Mouse (Mus musculus): Measurements from ENCODE around the gene Ptpn1. TPM values are rescaled to one million over a fixed set of nuclear protein-coding genes. Genes with fewer than 3 reads are reported as not detected.

Ptpn1 gene
- polyA plus RNA-seq, 1 experiment from 2014 or later, result 53.4 TPM

- Histone ChIP-seq H3K4me3 (ENCODE audit: low read length) (no peak overlapping the region), H3K9ac (ENCODE audit: low read depth, low read length) (no peak overlapping the region), H3K4me1 (ENCODE audit: control insufficient read depth, insufficient read depth, low read length) (peaks cover 49% of the 10 kb centered on the region), H3K4me2 (replicated peaks; ENCODE audit: low read depth, low read length) (no peak overlapping the region), H3K27me3 (ENCODE audit: control insufficient read depth, insufficient read depth, low read length) (no peaks in the 10 kb centered on the region), H3K27ac (ENCODE audit: low read depth, low read length) (no peak overlapping the region), H3K9me3 (ENCODE audit: control insufficient read depth, low read length) (no peaks in the 10 kb centered on the region), H3K36me3 (ENCODE audit: control insufficient read depth, insufficient read depth, low read length) (peaks cover 4% of the 10 kb centered on the region; the same call in 1 of the 2 replicates)
- WGBS, result 14% methylated on average over 4 of the region's 4 CpGs
- ATAC-seq (ENCODE audit: low FRiP score, low TSS enrichment), result no peak
Measured at GRCm38 (mm10) chr2:167939204-167939603, 7.3 kb downstream of the Ptpn1 start.

- Histone ChIP-seq H3K9ac (ENCODE audit: low read depth, low read length) (no peak overlapping the region), H3K4me1 (ENCODE audit: control insufficient read depth, insufficient read depth, low read length) (peaks cover 47% of the 10 kb centered on the region), H3K27me3 (ENCODE audit: control insufficient read depth, insufficient read depth, low read length) (no peaks in the 10 kb centered on the region), H3K36me3 (ENCODE audit: control insufficient read depth, insufficient read depth, low read length) (peaks cover 4% of the 10 kb centered on the region; the same call in 1 of the 2 replicates), H3K9me3 (ENCODE audit: control insufficient read depth, low read length) (no peaks in the 10 kb centered on the region), H3K4me3 (ENCODE audit: low read length) (no peak overlapping the region), H3K4me2 (replicated peaks; ENCODE audit: low read depth, low read length) (no peak overlapping the region), H3K27ac (ENCODE audit: low read depth, low read length) (no peak overlapping the region)
- WGBS, result 43% methylated on average over 11 of the region's 11 CpGs
- no peak for ATAC-seq (ENCODE audit: low FRiP score, low TSS enrichment)
Measured at GRCm38 (mm10) chr2:167939632-167940399, 8.0 kb downstream of the Ptpn1 start.

- no peak overlapping the region for H3K9ac ChIP-seq (ENCODE audit: low read depth, low read length)
- H3K9me3 ChIP-seq (ENCODE audit: control insufficient read depth, low read length), result no peaks in the 10 kb centered on the region
- ATAC-seq (ENCODE audit: low FRiP score, low TSS enrichment), result no peak
- no peak overlapping the region for H3K4me3 ChIP-seq (ENCODE audit: low read length)
- no peak overlapping the region for H3K27ac ChIP-seq (ENCODE audit: low read depth, low read length)
- H3K4me1 ChIP-seq (ENCODE audit: control insufficient read depth, insufficient read depth, low read length), result peaks cover 44% of the 10 kb centered on the region
- WGBS, result 85% methylated on average over 11 of the region's 11 CpGs
- no peaks in the 10 kb centered on the region for H3K27me3 ChIP-seq (ENCODE audit: control insufficient read depth, insufficient read depth, low read length)
- H3K4me2 ChIP-seq (replicated peaks; ENCODE audit: low read depth, low read length), result no peak overlapping the region
- H3K36me3 ChIP-seq (ENCODE audit: control insufficient read depth, insufficient read depth, low read length), result peaks cover under 1% of the 10 kb centered on the region; the same call in 1 of the 2 replicates
Measured at GRCm38 (mm10) chr2:167940636-167941035, 8.8 kb downstream of the Ptpn1 start.

- H3K27ac ChIP-seq (ENCODE audit: low read depth, low read length), result no peak overlapping the region
- no peaks in the 10 kb centered on the region for H3K9me3 ChIP-seq (ENCODE audit: control insufficient read depth, low read length)
- no peaks in the 10 kb centered on the region for H3K27me3 ChIP-seq (ENCODE audit: control insufficient read depth, insufficient read depth, low read length)
- no peak overlapping the region for H3K4me2 ChIP-seq (replicated peaks; ENCODE audit: low read depth, low read length)
- no peak overlapping the region for H3K9ac ChIP-seq (ENCODE audit: low read depth, low read length)
- no peak overlapping the region for H3K4me3 ChIP-seq (ENCODE audit: low read length)
- H3K36me3 ChIP-seq (ENCODE audit: control insufficient read depth, insufficient read depth, low read length), result no peaks in the 10 kb centered on the region; the same call in 1 of the 2 replicates
- H3K4me1 ChIP-seq (ENCODE audit: control insufficient read depth, insufficient read depth, low read length), result peaks cover 39% of the 10 kb centered on the region
- ATAC-seq (ENCODE audit: low FRiP score, low TSS enrichment), result no peak
- 67% methylated on average over 4 of the region's 4 CpGs for WGBS
Measured at GRCm38 (mm10) chr2:167941320-167941719, 9.5 kb downstream of the Ptpn1 start.

- H3K4me3 ChIP-seq (ENCODE audit: low read length), result no peak overlapping the region
- WGBS, result 55% methylated on average over 6 of the region's 6 CpGs
- H3K4me1 ChIP-seq (ENCODE audit: control insufficient read depth, insufficient read depth, low read length), result peaks cover 39% of the 10 kb centered on the region
- no peaks in the 10 kb centered on the region; the same call in 1 of the 2 replicates for H3K36me3 ChIP-seq (ENCODE audit: control insufficient read depth, insufficient read depth, low read length)
- H3K27me3 ChIP-seq (ENCODE audit: control insufficient read depth, insufficient read depth, low read length), result no peaks in the 10 kb centered on the region
- H3K9me3 ChIP-seq (ENCODE audit: control insufficient read depth, low read length), result no peaks in the 10 kb centered on the region
- H3K27ac ChIP-seq (ENCODE audit: low read depth, low read length), result no peak overlapping the region
- H3K9ac ChIP-seq (ENCODE audit: low read depth, low read length), result no peak overlapping the region
- ATAC-seq (ENCODE audit: low FRiP score, low TSS enrichment), result no peak
- H3K4me2 ChIP-seq (replicated peaks; ENCODE audit: low read depth, low read length), result no peak overlapping the region
Measured at GRCm38 (mm10) chr2:167941745-167942176, 9.9 kb downstream of the Ptpn1 start.

GRCm38 (mm10) chr2:167942199-167942925 lies 10.5 kb downstream of the Ptpn1 start:
- H3K36me3 ChIP-seq (ENCODE audit: control insufficient read depth, insufficient read depth, low read length), result no peaks in the 10 kb centered on the region; the same call in 1 of the 2 replicates
- ATAC-seq (ENCODE audit: low FRiP score, low TSS enrichment), result no peak
- peaks cover 39% of the 10 kb centered on the region for H3K4me1 ChIP-seq (ENCODE audit: control insufficient read depth, insufficient read depth, low read length)
- 27% methylated on average over 8 of the region's 8 CpGs for WGBS
- H3K9ac ChIP-seq (ENCODE audit: low read depth, low read length), result no peak overlapping the region
- no peaks in the 10 kb centered on the region for H3K27me3 ChIP-seq (ENCODE audit: control insufficient read depth, insufficient read depth, low read length)
- H3K4me2 ChIP-seq (replicated peaks; ENCODE audit: low read depth, low read length), result no peak overlapping the region; the same call in 1 of the 2 replicates
- no peaks in the 10 kb centered on the region for H3K9me3 ChIP-seq (ENCODE audit: control insufficient read depth, low read length)
- H3K27ac ChIP-seq (ENCODE audit: low read depth, low read length), result peak overlapping the region; percentile 78
- no peak overlapping the region for H3K4me3 ChIP-seq (ENCODE audit: low read length)

GRCm38 (mm10) chr2:167942926-167943633 lies 11.2 kb downstream of the Ptpn1 start:
- Histone ChIP-seq H3K27ac (ENCODE audit: low read depth, low read length) (no peak overlapping the region), H3K9ac (ENCODE audit: low read depth, low read length) (no peak overlapping the region), H3K4me3 (ENCODE audit: low read length) (no peak overlapping the region), H3K4me1 (ENCODE audit: control insufficient read depth, insufficient read depth, low read length) (peaks cover 39% of the 10 kb centered on the region), H3K9me3 (ENCODE audit: control insufficient read depth, low read length) (no peaks in the 10 kb centered on the region), H3K4me2 (replicated peaks; ENCODE audit: low read depth, low read length) (no peak overlapping the region), H3K27me3 (ENCODE audit: control insufficient read depth, insufficient read depth, low read length) (no peaks in the 10 kb centered on the region), H3K36me3 (ENCODE audit: control insufficient read depth, insufficient read depth, low read length) (no peaks in the 10 kb centered on the region; the same call in 1 of the 2 replicates)
- 46% methylated on average over 12 of the region's 12 CpGs for WGBS
- ATAC-seq (ENCODE audit: low FRiP score, low TSS enrichment), result no peak

- 89% methylated on average over 3 of the region's 3 CpGs for WGBS
- no peaks in the 10 kb centered on the region for H3K9me3 ChIP-seq (ENCODE audit: control insufficient read depth, low read length)
- H3K36me3 ChIP-seq (ENCODE audit: control insufficient read depth, insufficient read depth, low read length), result no peaks in the 10 kb centered on the region
- H3K4me1 ChIP-seq (ENCODE audit: control insufficient read depth, insufficient read depth, low read length), result peaks cover 35% of the 10 kb centered on the region
- no peak overlapping the region for H3K27ac ChIP-seq (ENCODE audit: low read depth, low read length)
- H3K27me3 ChIP-seq (ENCODE audit: control insufficient read depth, insufficient read depth, low read length), result no peaks in the 10 kb centered on the region
- no peak for ATAC-seq (ENCODE audit: low FRiP score, low TSS enrichment)
- H3K4me2 ChIP-seq (replicated peaks; ENCODE audit: low read depth, low read length), result no peak overlapping the region
- no peak overlapping the region for H3K9ac ChIP-seq (ENCODE audit: low read depth, low read length)
- no peak overlapping the region for H3K4me3 ChIP-seq (ENCODE audit: low read length)
Measured at GRCm38 (mm10) chr2:167944193-167944592, 12.3 kb downstream of the Ptpn1 start.

Data from kidney, embryonic 14.5 days (tissue).